Mouse (Mus musculus): Measurements from ENCODE around the gene Slc25a11.
A peak's percentile ranks its signal among the peaks of the same experiment; 100 is the strongest.

Slc25a11 gene

DNA sequence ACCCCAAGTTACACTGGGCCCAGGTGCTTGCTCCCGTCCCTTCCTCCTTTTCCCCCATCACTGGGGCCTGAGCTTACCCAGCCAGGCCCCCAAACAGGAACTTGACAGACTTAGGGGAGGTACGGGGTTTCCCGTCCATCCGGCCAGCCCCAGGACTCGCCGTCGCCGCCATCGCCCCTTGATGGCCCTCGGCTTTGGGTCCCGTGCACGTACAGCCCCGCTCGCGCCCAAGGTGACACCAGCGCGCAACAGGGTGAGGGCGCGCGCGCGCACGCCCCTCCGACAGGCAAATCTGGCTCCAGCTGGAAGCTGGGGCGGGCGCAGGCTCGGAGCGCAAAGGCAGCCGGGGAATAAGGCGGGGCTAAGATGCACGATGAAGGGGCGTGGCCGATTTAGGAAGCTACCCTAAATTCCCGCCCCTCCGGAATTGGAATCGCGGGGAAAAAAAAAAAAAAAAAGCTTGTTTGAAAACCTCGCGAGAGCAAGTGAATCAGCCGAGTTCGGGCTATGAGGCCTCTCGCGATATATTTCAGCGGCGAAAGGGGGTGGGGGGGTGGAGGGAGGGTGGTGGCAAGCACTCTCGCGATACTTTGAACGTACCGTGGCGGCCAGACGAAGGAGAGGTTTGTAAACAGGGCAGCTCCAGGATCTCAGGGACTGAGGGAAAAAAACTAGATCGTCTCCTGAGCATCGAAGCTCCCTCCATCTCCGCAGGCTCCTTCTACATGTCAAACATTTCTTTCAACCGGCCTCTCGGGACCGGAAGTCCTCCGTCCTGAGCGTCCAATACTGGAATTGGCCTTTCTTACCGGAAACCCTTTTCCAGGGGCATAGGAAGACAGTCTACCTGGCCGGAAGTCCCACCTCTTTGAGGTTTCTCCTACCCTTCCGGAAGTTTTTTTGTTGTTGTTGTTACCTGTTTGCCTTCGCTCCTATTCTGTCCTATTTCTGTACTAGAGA lies at the start of gene Slc25a11, which contains the start of gene Rnf167:
TSS of gene Slc25a11 (minus strand) at position 789 of the 960 bp plus-strand sequence.
TSS of gene Rnf167 (plus strand) at position 545 of the 960 bp plus-strand sequence.
- ATAC-seq (ENCODE audit: low TSS enrichment), result peak; percentile 78

GRCm38 (mm10) chr11:70693504-70693903 lies 46.2 kb upstream of the Slc25a11 start:
- peak; percentile 47; the same call in 1 of the 2 replicates for ATAC-seq (ENCODE audit: low TSS enrichment)

- ATAC-seq (ENCODE audit: low TSS enrichment), result no peak
These were observed 42.3 kb upstream of the Slc25a11 start for GRCm38 (mm10) chr11:70689578-70689977.

GRCm38 (mm10) chr11:70688372-70688771 lies 41.1 kb upstream of the Slc25a11 start:
- ATAC-seq (ENCODE audit: low TSS enrichment), result no peak

DNA sequence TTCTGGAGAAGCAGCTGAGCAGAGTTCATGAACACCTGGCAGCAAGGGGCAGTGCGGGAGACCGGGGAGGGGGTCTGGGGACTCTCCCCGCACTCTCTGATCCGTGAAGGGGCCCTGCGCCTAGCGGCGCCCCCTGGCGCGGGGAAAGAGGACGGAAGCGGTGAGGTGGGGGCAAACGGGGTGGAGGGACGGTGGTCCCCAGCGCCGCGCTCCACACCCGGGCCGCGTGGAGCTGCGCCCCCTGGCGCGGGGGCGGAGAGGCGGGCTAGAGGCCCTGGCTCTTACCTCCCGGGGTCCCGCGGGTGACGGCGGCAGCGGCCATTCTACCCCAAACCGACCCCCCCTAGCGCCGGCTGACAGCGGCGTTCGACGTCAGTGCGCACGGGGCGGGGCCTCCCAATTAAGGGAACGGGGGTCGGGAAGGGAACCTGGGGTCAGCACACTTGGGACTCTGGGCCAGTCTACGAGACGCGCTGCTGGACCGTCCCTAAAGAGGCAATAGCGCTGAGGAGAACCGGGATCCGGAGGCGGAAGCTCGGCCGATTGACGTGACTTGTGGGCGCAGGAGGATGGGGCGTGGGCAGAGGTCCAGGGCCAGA lies 40.4 kb upstream of the Slc25a11 start, which contains the start of gene Camta2:
TSS of gene Camta2 (minus strand) at position 505 of the 599 bp plus-strand sequence.
- ATAC-seq (ENCODE audit: low TSS enrichment), result peak; percentile 56

- ATAC-seq (ENCODE audit: low TSS enrichment), result peak; percentile 64
These were observed 39.8 kb upstream of the Slc25a11 start for GRCm38 (mm10) chr11:70686901-70687566.

DNA sequence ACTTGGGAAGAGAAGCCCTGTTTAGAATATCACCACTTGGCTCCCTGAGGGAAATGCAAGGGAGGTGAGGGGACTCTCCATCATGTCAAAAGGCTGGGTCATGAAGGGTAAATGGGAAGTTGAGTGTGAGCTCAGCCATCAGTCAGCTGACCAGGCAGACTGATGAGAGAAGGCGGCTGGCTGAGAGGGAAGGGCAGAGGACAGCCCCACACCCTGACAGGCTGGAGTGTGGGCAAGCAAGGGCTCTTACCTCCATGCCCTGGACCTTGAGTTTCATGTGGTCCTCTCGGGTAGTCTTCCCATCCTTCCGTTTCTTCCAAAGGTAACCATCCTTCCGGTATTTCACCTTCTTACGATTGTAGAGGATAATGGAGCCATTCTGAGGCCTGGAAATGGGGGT lies 36.4 kb upstream of the Slc25a11 start:
- no peak for ATAC-seq (ENCODE audit: low TSS enrichment)

- peak; percentile 38; the same call in 1 of the 2 replicates for ATAC-seq (ENCODE audit: low TSS enrichment)
These were observed 34.8 kb upstream of the Slc25a11 start for GRCm38 (mm10) chr11:70681897-70682581.

DNA sequence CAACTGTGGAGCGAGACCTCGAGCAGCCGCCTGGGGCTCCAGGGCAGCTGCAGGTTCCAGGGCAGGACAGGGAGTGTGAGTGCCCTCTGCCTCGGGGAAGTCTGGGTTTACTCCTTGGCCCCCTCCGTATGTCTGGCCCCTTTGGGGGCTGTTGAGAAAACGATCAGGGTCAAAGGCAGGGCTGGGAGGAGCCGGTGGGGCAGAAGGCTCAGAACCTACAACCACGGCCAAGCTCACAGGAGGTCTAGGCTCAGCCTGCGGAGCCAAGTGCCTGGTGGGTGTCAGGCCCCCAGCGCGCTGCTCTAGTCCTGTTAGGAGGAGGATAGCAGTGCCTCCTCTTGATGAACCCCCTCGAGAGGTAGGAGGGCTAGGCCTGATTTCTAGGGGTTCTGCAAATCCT lies 33.9 kb upstream of the Slc25a11 start:
- no peak for ATAC-seq (ENCODE audit: low TSS enrichment)

- no peak for ATAC-seq (ENCODE audit: low TSS enrichment)
These were observed 32.6 kb upstream of the Slc25a11 start for GRCm38 (mm10) chr11:70679894-70680293.

DNA sequence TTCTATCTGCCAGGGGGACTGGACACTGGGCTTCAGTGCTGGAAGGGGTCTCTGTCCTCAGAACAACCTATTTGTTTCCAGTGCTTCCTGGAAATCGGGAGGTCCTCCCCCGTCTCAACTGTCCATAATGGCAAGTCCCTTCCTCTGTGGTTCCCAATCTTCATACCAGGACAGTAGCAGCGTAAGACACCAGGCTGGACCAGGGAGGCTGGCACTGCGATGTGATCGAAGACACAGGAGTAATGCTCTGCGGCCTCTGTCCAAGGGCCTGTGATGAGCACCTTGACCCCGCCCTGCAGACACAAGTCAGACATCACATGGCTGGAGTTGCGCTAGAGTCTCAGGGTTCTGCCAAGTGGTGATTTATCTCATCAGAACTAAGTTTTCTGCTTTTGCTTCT lies 32.1 kb upstream of the Slc25a11 start:
- ATAC-seq (ENCODE audit: low TSS enrichment), result no peak

DNA sequence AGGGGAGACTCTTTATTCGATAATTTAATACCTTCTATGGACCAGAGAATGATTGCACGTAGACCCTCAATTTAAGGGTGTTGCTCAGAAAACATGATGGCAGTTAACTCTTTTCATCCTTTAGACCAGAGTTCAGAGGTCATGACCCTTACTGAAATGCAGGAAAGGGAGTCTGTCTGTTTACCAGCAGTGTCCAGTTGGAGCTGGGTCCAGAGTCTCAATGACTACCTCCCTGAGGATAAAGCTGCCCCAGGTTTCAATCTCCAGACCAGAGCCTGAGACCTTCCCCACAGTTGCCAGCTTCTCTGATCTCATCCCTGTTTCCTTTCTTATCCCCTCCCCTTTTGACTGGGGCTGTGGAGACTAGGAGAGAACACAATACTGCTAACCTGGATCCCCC lies 31.3 kb upstream of the Slc25a11 start:
- no peak for ATAC-seq (ENCODE audit: low TSS enrichment)

DNA sequence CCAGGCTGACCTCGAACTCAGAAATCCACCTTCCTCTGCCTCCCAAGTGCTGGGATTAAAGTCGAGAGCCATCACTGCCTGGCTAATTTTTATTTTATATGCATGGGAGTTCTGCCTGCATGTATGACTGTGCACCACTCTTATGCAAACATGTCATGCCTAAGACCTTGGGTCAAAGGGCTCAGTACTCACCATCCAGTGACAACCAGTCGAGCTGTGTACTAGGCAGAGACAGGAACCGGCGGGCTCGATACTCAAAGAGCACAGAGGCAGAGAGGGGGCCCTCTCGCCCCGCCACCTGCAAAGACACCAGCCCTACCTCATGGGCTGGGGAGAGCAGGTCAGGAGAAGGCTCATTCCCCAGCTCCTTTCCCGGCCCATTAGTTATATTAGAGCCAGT lies 30.8 kb upstream of the Slc25a11 start:
- ATAC-seq (ENCODE audit: low TSS enrichment), result no peak

DNA sequence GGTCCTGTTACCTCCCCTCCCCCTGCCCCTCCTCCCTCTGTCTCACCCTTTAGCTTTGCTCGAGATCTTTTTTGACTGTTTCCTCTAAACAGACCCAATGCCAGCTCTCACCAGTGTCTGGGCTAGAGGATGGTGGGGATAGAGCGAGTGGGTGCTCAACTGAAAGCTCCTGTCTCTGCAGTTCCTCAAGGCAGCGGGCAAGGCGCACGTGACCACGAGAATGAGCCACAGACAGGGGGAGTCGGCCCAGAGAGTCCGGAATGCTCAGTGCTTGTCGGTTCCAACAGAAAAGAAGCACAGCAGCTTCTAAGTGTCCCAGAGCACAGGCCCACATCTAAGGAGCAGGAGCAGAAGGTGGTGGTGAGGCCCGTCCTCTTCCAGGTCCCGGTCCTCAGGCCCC lies 27.2 kb upstream of the Slc25a11 start:
- no peak for ATAC-seq (ENCODE audit: low TSS enrichment)

DNA sequence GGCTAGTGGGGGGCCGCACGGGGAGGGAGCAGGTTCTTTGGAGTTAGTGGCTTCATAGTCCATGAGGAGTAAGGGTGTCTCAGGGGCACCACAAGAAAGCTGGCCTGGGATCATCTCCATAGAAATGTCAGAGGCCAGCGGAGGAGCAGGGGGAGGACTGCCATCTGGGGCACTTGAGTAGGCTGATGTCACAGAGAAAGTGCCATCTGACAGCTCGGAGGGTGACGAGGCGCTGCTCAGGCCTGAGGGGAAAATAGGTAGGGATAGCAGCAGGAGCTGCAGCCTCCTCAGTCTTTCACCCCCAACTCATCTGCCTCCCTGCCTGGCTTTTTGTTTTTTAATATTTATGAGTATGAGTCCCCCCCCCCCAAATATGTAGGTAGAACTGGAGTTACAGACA lies 26.7 kb upstream of the Slc25a11 start:
- ATAC-seq (ENCODE audit: low TSS enrichment), result no peak

DNA sequence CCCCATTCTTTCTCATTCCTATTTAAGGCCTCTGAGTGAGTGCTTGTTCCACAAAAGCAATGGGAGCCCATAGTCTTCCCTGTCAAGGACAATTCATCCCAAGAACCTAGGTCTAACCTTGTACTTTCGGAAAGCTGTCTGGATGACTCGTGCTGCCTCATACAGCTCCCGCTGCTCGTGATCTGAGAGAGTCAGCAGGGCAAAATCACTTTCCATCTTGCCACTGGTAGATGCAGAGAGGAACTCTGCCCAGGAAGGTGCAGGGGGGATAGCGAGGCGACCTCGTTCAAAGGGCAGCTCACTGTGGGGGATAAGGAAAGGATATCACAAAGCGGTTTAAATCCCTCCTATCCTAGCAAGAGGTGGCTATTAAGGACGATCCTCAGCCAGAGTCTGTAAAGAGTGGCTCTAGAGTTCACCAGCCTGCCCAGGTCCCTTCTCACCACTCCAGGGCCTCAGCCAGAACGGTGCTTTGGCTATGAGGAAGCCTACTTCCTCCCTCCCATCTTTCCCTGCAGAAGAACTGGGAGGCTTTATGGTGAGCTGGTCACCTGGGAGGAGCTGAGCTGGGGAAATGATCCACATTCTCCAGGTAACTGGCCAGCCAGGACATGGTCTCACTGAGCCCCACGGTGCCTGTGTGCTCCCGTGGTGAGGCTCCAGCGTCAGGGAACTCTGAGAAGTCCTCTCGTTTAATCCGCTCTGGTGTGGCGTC lies 24.2 kb upstream of the Slc25a11 start:
- ATAC-seq (ENCODE audit: low TSS enrichment), result no peak

GRCm38 (mm10) chr11:70670483-70670882 lies 23.2 kb upstream of the Slc25a11 start:
- no peak for ATAC-seq (ENCODE audit: low TSS enrichment)

DNA sequence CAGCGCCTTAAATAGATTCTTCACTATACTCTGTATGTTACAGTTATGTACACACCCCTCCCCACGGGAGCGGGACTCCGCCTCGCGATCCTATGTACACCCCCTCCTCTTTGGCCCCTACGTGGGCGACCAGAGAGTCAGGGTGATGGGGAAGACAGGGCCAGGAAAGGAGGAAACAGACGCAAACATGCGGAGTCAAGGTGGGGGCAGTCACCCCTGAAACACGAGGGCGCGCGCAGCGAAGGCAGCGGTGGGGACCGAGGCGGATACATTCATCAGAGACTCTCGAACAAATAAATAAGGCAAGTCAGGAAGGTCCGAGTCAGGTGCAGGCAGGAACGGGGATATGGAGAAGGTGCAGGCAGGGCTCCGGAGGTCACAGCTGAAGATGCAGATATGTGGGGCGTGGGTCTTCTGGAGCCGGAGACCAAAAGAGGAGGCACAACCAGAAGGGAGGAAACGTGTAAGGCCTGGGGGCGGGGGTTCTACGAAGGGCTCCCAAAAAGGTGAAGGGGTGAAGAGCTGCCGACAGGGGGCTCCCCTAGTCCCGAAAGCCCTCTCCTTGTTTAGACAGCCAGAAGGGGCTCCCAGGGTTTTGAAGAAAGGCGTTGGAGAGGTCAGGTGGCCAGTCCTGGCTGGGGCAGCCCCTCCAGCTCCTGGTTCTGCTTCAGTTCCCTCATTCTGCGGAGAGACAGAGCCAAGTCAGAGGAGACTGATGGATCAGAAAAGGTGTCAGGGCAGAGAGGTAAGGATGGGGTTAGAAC lies 22.5 kb upstream of the Slc25a11 start:
- ATAC-seq (ENCODE audit: low TSS enrichment), result 0 out of 2 replicates have a peak, but pooled peaks have one; percentile 8

DNA sequence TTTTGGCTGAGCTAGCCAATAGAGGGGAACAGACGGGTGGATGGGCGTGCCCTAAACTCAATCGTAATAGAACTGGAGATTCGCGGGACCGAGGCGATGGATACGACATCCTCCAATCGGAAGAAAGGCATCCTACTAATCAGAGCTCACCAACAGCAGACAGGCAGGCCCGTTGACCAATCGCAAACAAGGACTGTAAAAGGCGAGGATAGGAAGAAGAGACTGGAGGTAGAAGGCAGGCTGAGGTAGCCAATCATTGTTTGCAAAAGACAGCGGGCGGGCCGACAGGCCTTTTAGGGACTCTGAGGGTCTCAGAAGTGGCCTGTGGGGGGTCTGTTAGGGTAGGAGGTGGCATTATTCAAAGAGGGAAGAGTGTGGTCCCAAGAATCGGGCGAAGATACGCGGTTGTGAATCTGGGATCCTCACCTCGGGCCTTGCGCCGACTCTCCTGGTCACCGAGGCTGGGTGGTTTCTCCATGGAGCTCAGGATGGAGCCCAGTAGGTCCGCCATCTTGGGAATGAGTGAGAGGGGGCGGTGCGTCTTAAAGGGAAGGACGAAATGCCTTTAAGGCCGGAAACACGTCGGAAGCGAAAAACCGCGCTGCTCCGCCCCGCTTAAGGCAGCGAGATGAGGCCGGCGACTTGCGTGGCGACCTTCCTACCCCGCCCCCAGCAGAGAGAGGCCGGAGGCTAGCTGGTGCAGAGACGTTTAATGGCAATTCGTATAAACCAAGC lies 21.7 kb upstream of the Slc25a11 start, which contains the start of gene Spag7:
TSS of gene Spag7 (minus strand) at position 646 of the 735 bp plus-strand sequence.
- peak; percentile 92 for ATAC-seq (ENCODE audit: low TSS enrichment)
